Mouse (Mus musculus) embryonic facial prominence, embryonic 10.5 days (tissue): ENCODE data around the gene Hexim2. TPM values are rescaled to one million over a fixed set of nuclear protein-coding genes. Genes with fewer than 3 reads are reported as not detected.

Source experiments
- DNase-seq: peaks from one replicate; pipeline ENCODE4 v3.0.0-alpha.2; 2017; ENCODE audit warnings: low spot score
- H3K27ac ChIP-seq: fragments of 300-500 bp; sonication (generic); replicated peaks from 2 replicates; pipeline ENCODE4 v1.5.1; 2016; ENCODE audit warnings: mild to moderate bottlenecking
- H3K27me3 ChIP-seq: fragments of 300-500 bp; sonication (generic); replicated peaks from 2 replicates; pipeline ENCODE4 v1.6.1; 2016; ENCODE audit warnings: low read depth, mild to moderate bottlenecking; ENCODE audit not compliant: poor library complexity, severe bottlenecking
- H3K36me3 ChIP-seq: fragments of 300-500 bp; sonication (generic); replicated peaks from 2 replicates; pipeline ENCODE4 v1.6.1; 2016; ENCODE audit warnings: mild to moderate bottlenecking, moderate library complexity
- H3K4me1 ChIP-seq: fragments of 300-500 bp; sonication (generic); 2 replicates; pipeline ENCODE4 v1.6.1; 2016
- H3K4me3 ChIP-seq: fragments of 300-500 bp; sonication (generic); 2 replicates; pipeline ENCODE4 v1.5.1; 2016; ENCODE audit warnings: mild to moderate bottlenecking, moderate library complexity
- H3K9me3 ChIP-seq: fragments of 300-500 bp; sonication (generic); 2 replicates; pipeline ENCODE4 v1.6.1; 2016; ENCODE audit warnings: mild to moderate bottlenecking
- WGBS: fragments of 180-500 bp; shearing (Covaris S2); methylation state at CpG from one replicate; pipeline ENCODE4 v1.1.7; 2016; 5-methylcytosine and 5-hydroxymethylcytosine counted together
- polyA plus RNA-seq: library from polyadenylated mRNA; unstranded; fragments of >200 nt; fragmentation: Nextera tagmentation; extraction: Ambion mirVana; gene quantifications from 2 replicates; pipeline ENCODE4 v1.2.1, GENCODE M21; 2016

Gene Hexim2
- polyA plus RNA-seq: 8.4 and 10.9 TPM in 2 replicates

DNA sequence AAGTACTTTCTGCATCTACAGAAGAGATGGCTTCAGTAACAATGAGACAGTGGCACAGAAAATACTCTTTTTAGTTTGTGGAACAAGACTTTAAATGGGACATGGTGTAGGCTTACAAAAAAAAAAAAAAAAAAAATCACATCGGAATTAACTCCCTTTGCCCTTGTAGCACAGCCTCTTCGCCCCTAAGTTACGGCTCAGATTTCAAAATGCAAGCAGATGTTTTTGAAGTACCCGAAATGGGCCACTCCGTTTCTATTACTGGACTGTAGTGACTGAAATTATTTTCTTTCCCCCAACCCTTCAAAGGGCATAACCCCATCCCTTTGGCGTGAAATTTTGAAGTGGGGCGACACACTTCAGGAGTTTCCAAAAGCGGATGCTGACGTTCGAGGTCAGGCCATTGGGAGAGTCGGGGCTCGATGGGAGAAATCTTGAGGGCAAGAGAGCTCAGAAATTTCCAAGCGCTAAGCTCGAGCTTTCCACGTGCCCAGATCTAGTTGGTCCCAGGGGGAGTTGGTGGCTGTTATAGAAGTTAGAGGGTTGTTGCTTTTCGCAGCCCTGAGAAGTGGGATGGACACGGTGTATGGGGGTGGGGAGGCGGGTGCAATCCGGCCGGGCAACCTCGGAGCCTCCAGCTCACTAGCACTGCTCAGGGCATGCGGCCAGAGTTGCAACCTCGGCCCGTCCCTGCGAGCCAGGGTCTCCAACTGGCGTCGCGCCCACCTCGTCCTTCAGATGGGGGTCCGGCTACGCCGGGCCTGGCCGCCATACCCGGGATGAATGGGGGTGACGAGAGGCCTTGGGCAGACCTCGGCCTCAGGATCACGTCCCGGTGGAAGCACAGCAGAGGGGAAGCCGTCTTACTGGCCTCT lies at the start of gene Hexim2:
Gene Hexim2, plus strand, starts transcription at position 729 of the 875 bp plus-strand sequence.
- H3K36me3 ChIP-seq: peaks cover 15% of the 10 kb centered on the region
- no peaks in the 10 kb centered on the region for H3K27me3 ChIP-seq
- peak; percentile 73 for DNase-seq
- H3K4me1 ChIP-seq: peaks cover 41% of the 10 kb centered on the region
- H3K4me3 ChIP-seq: peak within 1 kb of the TSS; percentile 97
- H3K9me3 ChIP-seq: no peaks in the 10 kb centered on the region
- under 1% methylated on average over 39 of the region's 39 CpGs for WGBS
- peak within 1 kb of the TSS; percentile 100 for H3K27ac ChIP-seq

GRCm38 (mm10) chr11:103093306-103093705 lies 38.9 kb upstream of the Hexim2 start:
- peaks cover 33% of the 10 kb centered on the region for H3K27me3 ChIP-seq
- no peak overlapping the region for H3K27ac ChIP-seq
- 95% methylated on average over 7 of the region's 7 CpGs for WGBS
- no peak for DNase-seq
- H3K9me3 ChIP-seq: no peaks in the 10 kb centered on the region
- H3K36me3 ChIP-seq: no peaks in the 10 kb centered on the region
- no peak overlapping the region for H3K4me3 ChIP-seq
- H3K4me1 ChIP-seq: peaks cover 21% of the 10 kb centered on the region

GRCm38 (mm10) chr11:103093862-103094833 lies 38.1 kb upstream of the Hexim2 start:
- no peak for DNase-seq
- peaks cover 29% of the 10 kb centered on the region for H3K4me1 ChIP-seq
- H3K36me3 ChIP-seq: no peaks in the 10 kb centered on the region
- H3K27me3 ChIP-seq: peaks cover 42% of the 10 kb centered on the region
- H3K27ac ChIP-seq: peak overlapping the region; percentile 44; the same call in 1 of the 2 replicates
- H3K4me3 ChIP-seq: no peak overlapping the region
- 71% methylated on average over 20 of the region's 20 CpGs for WGBS
- H3K9me3 ChIP-seq: no peaks in the 10 kb centered on the region

DNA sequence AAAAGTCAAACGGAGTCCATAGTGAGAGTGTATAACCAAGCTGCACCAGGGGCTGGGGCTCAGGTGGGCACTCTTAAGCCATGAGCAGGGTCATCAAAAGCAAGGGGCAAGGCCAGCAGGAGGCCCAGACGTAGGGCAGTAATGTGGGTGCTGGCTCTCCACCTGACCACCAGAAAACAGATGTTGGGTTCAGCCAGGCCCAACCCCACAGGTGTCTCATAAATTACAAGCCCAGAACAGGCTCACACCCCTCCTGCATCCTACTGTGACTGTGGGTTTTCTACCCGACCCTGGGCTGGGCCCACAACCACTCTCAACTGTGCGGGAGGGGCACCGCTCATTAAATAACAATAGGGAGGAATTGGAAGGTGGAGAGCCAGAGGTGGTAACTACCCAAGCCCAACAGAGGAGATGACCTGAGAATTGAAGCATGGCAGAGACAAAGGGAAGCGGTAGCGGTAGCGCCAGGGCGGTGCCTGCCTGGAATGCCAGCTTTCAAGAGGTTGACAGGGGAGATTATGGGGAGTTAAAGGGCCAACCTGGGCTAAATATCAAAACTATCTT lies 37.0 kb upstream of the Hexim2 start:
- Histone ChIP-seq H3K36me3 (no peaks in the 10 kb centered on the region), H3K4me3 (no peak overlapping the region), H3K4me1 (peaks cover 40% of the 10 kb centered on the region), H3K27ac (no peak overlapping the region), H3K27me3 (peaks cover 52% of the 10 kb centered on the region), H3K9me3 (no peaks in the 10 kb centered on the region)
- DNase-seq: no peak
- WGBS: 64% methylated on average over 9 of the region's 9 CpGs

DNA sequence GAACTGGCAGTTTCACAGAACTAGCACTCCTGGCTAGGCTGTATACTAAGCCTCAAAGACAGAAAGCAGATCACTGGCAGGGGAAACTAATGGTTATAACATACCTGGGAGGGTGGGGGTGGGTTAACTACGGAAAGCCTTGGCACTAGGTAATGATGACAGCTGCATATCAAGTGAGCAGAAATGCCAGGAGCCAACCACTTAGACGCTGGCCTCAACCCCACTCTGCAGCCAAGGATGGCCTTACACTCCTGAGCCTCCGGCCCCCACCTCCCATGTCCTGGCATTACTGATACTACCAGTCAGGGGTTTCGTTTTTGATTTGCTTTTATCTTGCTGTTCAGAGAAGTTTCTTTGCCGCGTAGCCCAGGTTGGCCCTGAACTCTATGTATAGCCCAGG lies 36.4 kb upstream of the Hexim2 start:
- Histone ChIP-seq H3K9me3 (no peaks in the 10 kb centered on the region), H3K27ac (no peak overlapping the region), H3K27me3 (peaks cover 58% of the 10 kb centered on the region), H3K36me3 (no peaks in the 10 kb centered on the region), H3K4me3 (no peak overlapping the region), H3K4me1 (peaks cover 40% of the 10 kb centered on the region)
- DNase-seq: no peak
- 88% methylated on average over 6 of the region's 6 CpGs for WGBS

GRCm38 (mm10) chr11:103096979-103097894 lies 35.0 kb upstream of the Hexim2 start:
- Histone ChIP-seq H3K9me3 (no peaks in the 10 kb centered on the region), H3K4me1 (peaks cover 54% of the 10 kb centered on the region), H3K27me3 (peaks cover 73% of the 10 kb centered on the region), H3K36me3 (no peaks in the 10 kb centered on the region), H3K4me3 (peak overlapping the region; percentile 34), H3K27ac (peak overlapping the region; percentile 70)
- WGBS: 20% methylated on average over 22 of the region's 22 CpGs
- peak; percentile 50 for DNase-seq

- Histone ChIP-seq H3K4me3 (0 out of 2 replicates have a peak overlapping the region, but pooled peaks have one; percentile 18), H3K27me3 (peaks cover 83% of the 10 kb centered on the region), H3K4me1 (peaks cover 68% of the 10 kb centered on the region), H3K9me3 (no peaks in the 10 kb centered on the region), H3K27ac (no peak overlapping the region), H3K36me3 (no peaks in the 10 kb centered on the region)
- 53% methylated on average over 11 of the region's 11 CpGs for WGBS
- no peak for DNase-seq
Measured at GRCm38 (mm10) chr11:103098531-103099190, 33.6 kb upstream of the Hexim2 start.

DNA sequence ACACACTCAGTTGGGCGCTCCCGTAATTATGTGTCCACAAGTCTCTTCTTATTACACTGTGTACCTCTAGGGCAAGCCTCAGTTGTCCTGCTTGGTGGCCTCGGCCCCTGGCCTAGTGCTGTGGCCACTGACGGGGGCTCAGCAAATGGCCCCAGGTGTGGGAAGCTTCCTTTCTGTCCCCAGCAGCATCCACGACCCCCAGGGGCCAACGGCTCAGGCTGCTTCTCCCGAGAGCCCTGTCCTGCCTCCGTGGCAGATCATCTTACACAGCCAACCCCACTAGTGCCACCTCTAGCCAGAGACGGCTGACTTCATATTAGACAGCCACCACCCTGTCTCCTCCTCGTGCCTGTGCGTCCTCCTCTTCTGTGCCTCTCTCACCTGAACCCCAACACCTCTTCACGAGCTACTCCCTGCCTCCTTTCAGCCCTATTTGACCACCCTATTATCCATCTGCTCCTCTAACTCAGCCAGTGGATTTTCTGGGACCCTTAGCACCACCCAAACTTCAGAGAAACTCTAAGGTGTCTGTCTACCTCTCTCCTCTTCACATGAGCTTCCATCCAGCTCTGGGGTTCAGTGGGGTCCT lies 32.8 kb upstream of the Hexim2 start:
- DNase-seq: no peak
- Histone ChIP-seq H3K27me3 (peaks cover 91% of the 10 kb centered on the region), H3K27ac (no peak overlapping the region), H3K4me3 (peak overlapping the region; percentile 23; the same call in 1 of the 2 replicates), H3K9me3 (no peaks in the 10 kb centered on the region), H3K36me3 (no peaks in the 10 kb centered on the region), H3K4me1 (peaks cover 65% of the 10 kb centered on the region)
- 47% methylated on average over 12 of the region's 12 CpGs for WGBS

DNA sequence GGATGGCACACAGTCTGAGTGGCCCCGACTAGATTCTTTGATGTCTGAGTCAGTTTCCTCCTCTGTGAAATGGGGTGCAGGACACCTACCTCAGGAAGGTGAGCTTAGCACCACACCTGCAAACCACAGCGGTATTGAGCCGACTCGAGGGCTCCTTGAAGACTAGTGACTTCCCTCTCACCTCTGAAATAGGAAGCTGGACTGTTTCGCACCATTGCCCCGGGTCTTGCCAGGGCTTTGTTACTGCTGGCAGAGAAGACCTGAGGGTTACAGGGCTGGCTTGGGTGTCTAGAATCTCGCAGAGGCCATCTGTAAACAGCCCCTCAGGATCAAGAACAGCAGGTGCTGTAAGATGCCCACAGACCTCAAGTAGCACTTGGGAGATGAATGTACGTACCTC lies 31.9 kb upstream of the Hexim2 start:
- Histone ChIP-seq H3K36me3 (no peaks in the 10 kb centered on the region), H3K9me3 (no peaks in the 10 kb centered on the region), H3K27ac (no peak overlapping the region), H3K27me3 (peaks cover 95% of the 10 kb centered on the region), H3K4me3 (no peak overlapping the region), H3K4me1 (peaks cover 69% of the 10 kb centered on the region)
- no peak for DNase-seq
- WGBS: 71% methylated on average over 8 of the region's 8 CpGs

GRCm38 (mm10) chr11:103101481-103101865 lies 30.8 kb upstream of the Hexim2 start, which contains the start of the genes Plcd3 and Acbd4:
Gene Plcd3, minus strand, starts transcription at chr11:103101658.
Gene Acbd4, plus strand, starts transcription at chr11:103101682.
- H3K27me3 ChIP-seq: peaks cover 90% of the 10 kb centered on the region

More at GRCm38 (mm10) chr11:103101481-103101865, 30.8 kb upstream of the Hexim2 start, which contains the start of the genes Plcd3 and Acbd4:
- under 1% methylated on average over 34 of the region's 34 CpGs for WGBS
- Histone ChIP-seq H3K9me3 (no peaks in the 10 kb centered on the region), H3K4me3 (peak within 1 kb of the TSS; percentile 67), H3K36me3 (no peaks in the 10 kb centered on the region), H3K4me1 (peaks cover 77% of the 10 kb centered on the region), H3K27ac (peak within 1 kb of the TSS; percentile 69)
- peak; percentile 82 for DNase-seq
